Mouse (Mus musculus): ENCODE results near the gene Pcbp1. TPM values are rescaled to one million over a fixed set of nuclear protein-coding genes. Genes with fewer than 3 reads are reported as not detected.
A peak's percentile ranks its signal among the peaks of the same experiment; 100 is the strongest.

Pcbp1 gene
- polyA plus RNA-seq, 1 experiment from 2014 or later: 488 TPM

- no peak for ATAC-seq (replicated peaks; ENCODE audit: low FRiP score, low read depth)
- Histone ChIP-seq H3K4me3 (replicated peaks; ENCODE audit: low read depth, low read length) (0 out of 2 replicates have a peak overlapping the region, but pooled peaks have one; percentile 30), H3K36me3 (ENCODE audit: insufficient read depth, low read length) (no peaks in the 10 kb centered on the region), H3K4me2 (ENCODE audit: low read length) (peak overlapping the region; percentile 56), H3K27me3 (ENCODE audit: insufficient read depth, low read length) (no peaks in the 10 kb centered on the region), H3K4me1 (replicated peaks; ENCODE audit: insufficient read depth, low read length) (peaks cover 22% of the 10 kb centered on the region), H3K27ac (peak overlapping the region; percentile 84), H3K9ac (ENCODE audit: low read depth, low read length) (no peak overlapping the region), H3K9me3 (replicated peaks; ENCODE audit: low read length) (no peaks in the 10 kb centered on the region)
- no peak for TF ChIP-seq CTCF (IDR thresholded peaks at IDR 0.05; ENCODE audit: low read depth)
- peak; percentile 54 for DNase-seq (ENCODE audit: low spot score)
- 33% methylated on average over 11 of the region's 11 CpGs for WGBS
These were observed 28.0 kb downstream of the Pcbp1 start for GRCm38 (mm10) chr6:86497942-86498732.

DNA sequence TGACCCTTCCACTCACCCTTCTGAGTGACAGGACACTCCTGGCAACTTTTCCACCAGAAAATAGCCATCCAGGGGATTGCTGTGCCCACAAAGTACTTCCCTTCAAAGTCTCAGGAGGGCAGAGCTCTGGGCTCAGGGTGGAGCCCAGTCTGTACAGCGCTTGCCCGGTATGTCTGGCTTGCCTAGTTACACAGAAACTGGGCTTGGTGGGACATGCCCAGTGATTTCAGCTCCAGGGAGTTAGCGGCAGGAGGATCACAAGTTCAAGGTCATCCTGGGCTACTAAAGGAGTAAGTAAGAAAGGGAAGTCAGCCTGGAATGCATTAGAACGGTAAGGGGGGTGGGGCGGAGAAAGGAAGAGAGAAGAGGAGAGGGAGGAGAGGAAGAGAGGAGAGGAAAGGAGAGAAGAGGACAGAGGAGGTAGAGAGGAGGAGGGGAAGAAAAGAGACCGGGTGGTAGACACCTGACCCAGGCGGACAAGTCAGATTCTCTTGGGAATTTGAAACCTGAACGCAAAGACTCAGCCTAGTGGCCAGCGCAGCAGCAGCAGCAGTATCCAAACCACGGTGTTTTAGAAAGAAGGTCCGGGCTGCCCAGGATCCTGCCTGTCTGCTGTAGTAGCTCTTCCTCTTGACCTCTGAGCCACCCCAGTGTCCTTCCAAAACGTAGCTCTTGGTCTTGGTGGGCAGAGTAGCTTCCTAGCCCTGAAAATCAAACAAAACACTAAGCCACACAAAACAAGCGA, 28.9 kb downstream of the Pcbp1 start:
- peak overlapping the region; percentile 30 for H3K4me3 ChIP-seq (replicated peaks; ENCODE audit: low read depth, low read length)
- H3K36me3 ChIP-seq (ENCODE audit: insufficient read depth, low read length): no peaks in the 10 kb centered on the region
- TF ChIP-seq CTCF (IDR thresholded peaks at IDR 0.05; ENCODE audit: low read depth): peak; percentile 45
- peak overlapping the region; percentile 56 for H3K4me2 ChIP-seq (ENCODE audit: low read length)
- peak overlapping the region; percentile 23 for H3K9ac ChIP-seq (ENCODE audit: low read depth, low read length)
- ATAC-seq (replicated peaks; ENCODE audit: low FRiP score, low read depth) (peak; percentile 59), DNase-seq (ENCODE audit: low spot score) (peak; percentile 85)
- peaks cover 22% of the 10 kb centered on the region for H3K4me1 ChIP-seq (replicated peaks; ENCODE audit: insufficient read depth, low read length)
- H3K27ac ChIP-seq: peak overlapping the region; percentile 84
- no peaks in the 10 kb centered on the region for H3K27me3 ChIP-seq (ENCODE audit: insufficient read depth, low read length)
- H3K9me3 ChIP-seq (replicated peaks; ENCODE audit: low read length): no peaks in the 10 kb centered on the region
- 8% methylated on average over 13 of the region's 13 CpGs for WGBS

DNA sequence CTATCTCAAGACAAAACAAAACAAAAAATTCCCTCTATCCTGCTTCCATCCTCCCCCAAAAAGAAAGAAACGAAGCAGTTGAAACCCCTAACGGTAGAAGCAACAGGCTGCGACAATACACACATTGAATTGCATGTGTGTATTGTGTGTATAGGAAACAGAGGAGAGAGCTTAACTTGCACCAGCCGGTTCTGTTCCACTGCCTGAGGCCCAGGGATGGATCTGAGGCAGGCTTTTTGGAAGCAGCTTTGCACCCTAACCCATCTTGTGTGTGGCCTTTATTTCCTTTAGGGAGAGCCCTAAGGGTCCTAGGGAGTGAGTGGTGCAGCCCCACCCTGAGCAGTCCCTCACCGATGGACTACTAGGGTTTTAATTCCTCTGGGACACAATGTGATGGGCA, 29.5 kb downstream of the Pcbp1 start:
- H3K36me3 ChIP-seq (ENCODE audit: insufficient read depth, low read length): no peaks in the 10 kb centered on the region
- peak overlapping the region; percentile 30; the same call in 1 of the 2 replicates for H3K4me3 ChIP-seq (replicated peaks; ENCODE audit: low read depth, low read length)
- peaks cover 22% of the 10 kb centered on the region for H3K4me1 ChIP-seq (replicated peaks; ENCODE audit: insufficient read depth, low read length)
- no peaks in the 10 kb centered on the region for H3K27me3 ChIP-seq (ENCODE audit: insufficient read depth, low read length)
- no peak for ATAC-seq (replicated peaks; ENCODE audit: low FRiP score, low read depth)
- H3K9me3 ChIP-seq (replicated peaks; ENCODE audit: low read length): no peaks in the 10 kb centered on the region
- peak overlapping the region; percentile 56 for H3K4me2 ChIP-seq (ENCODE audit: low read length)
- H3K9ac ChIP-seq (ENCODE audit: low read depth, low read length): peak overlapping the region; percentile 23
- peak overlapping the region; percentile 84 for H3K27ac ChIP-seq
- DNase-seq (ENCODE audit: low spot score): no peak
- no peak for TF ChIP-seq CTCF (IDR thresholded peaks at IDR 0.05; ENCODE audit: low read depth)
- WGBS: 33% methylated on average over 5 of the region's 5 CpGs

- DNase-seq (ENCODE audit: low spot score) (no peak), ATAC-seq (replicated peaks; ENCODE audit: low FRiP score, low read depth) (no peak)
- H3K27ac ChIP-seq: peak overlapping the region; percentile 84
- WGBS: 44% methylated on average over 8 of the region's 8 CpGs
- no peak for TF ChIP-seq CTCF (IDR thresholded peaks at IDR 0.05; ENCODE audit: low read depth)
- H3K4me3 ChIP-seq (replicated peaks; ENCODE audit: low read depth, low read length): no peak overlapping the region
- H3K4me1 ChIP-seq (replicated peaks; ENCODE audit: insufficient read depth, low read length): peaks cover 22% of the 10 kb centered on the region
- H3K4me2 ChIP-seq (ENCODE audit: low read length): peak overlapping the region; percentile 56
- 0 out of 2 replicates have a peak overlapping the region, but pooled peaks have one; percentile 8 for H3K9ac ChIP-seq (ENCODE audit: low read depth, low read length)
- no peaks in the 10 kb centered on the region for H3K36me3 ChIP-seq (ENCODE audit: insufficient read depth, low read length)
- no peaks in the 10 kb centered on the region for H3K9me3 ChIP-seq (replicated peaks; ENCODE audit: low read length)
- no peaks in the 10 kb centered on the region for H3K27me3 ChIP-seq (ENCODE audit: insufficient read depth, low read length)
These were observed 30.0 kb downstream of the Pcbp1 start for GRCm38 (mm10) chr6:86496127-86496526.

GRCm38 (mm10) chr6:86495661-86496060, 30.5 kb downstream of the Pcbp1 start:
- H3K9ac ChIP-seq (ENCODE audit: low read depth, low read length): no peak overlapping the region
- H3K36me3 ChIP-seq (ENCODE audit: insufficient read depth, low read length): no peaks in the 10 kb centered on the region
- H3K4me2 ChIP-seq (ENCODE audit: low read length): no peak overlapping the region
- DNase-seq (ENCODE audit: low spot score) (no peak), ATAC-seq (replicated peaks; ENCODE audit: low FRiP score, low read depth) (no peak)
- peak overlapping the region; percentile 36; the same call in 1 of the 2 replicates for H3K27ac ChIP-seq
- H3K4me3 ChIP-seq (replicated peaks; ENCODE audit: low read depth, low read length): no peak overlapping the region
- no peak for TF ChIP-seq CTCF (IDR thresholded peaks at IDR 0.05; ENCODE audit: low read depth)
- peaks cover 22% of the 10 kb centered on the region for H3K4me1 ChIP-seq (replicated peaks; ENCODE audit: insufficient read depth, low read length)
- WGBS: 53% methylated on average over 3 of the region's 3 CpGs
- H3K9me3 ChIP-seq (replicated peaks; ENCODE audit: low read length): no peaks in the 10 kb centered on the region
- H3K27me3 ChIP-seq (ENCODE audit: insufficient read depth, low read length): no peaks in the 10 kb centered on the region

DNA sequence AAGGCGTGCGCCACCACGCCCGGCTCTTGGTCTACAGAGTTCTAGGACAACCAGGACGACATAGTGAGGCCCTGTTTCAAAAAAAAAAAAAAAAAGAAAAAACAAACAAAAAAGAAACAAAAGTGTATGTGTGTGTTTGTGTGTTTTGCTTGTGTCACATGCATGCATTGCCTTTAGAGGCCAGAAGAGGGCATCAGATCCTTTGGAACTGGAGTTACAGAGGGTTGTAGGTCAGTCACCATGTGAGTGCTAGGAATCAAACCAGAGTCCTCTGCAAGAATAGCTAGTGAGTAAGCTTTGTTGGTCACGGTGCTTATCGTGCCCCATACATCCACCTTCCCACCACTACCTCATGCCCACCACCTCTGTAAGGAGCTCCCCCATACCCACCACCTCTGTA, 31.4 kb downstream of the Pcbp1 start:
- Histone ChIP-seq H3K4me3 (replicated peaks; ENCODE audit: low read depth, low read length) (no peak overlapping the region), H3K27me3 (ENCODE audit: insufficient read depth, low read length) (no peaks in the 10 kb centered on the region), H3K36me3 (ENCODE audit: insufficient read depth, low read length) (no peaks in the 10 kb centered on the region), H3K27ac (no peak overlapping the region), H3K4me2 (ENCODE audit: low read length) (no peak overlapping the region), H3K9me3 (replicated peaks; ENCODE audit: low read length) (no peaks in the 10 kb centered on the region), H3K9ac (ENCODE audit: low read depth, low read length) (no peak overlapping the region), H3K4me1 (replicated peaks; ENCODE audit: insufficient read depth, low read length) (peaks cover 19% of the 10 kb centered on the region)
- WGBS: 98% methylated on average over 7 of the region's 7 CpGs
- peak; percentile 47; the same call in 1 of the 2 replicates for TF ChIP-seq CTCF (IDR thresholded peaks at IDR 0.05; ENCODE audit: low read depth)
- DNase-seq (ENCODE audit: low spot score) (no peak), ATAC-seq (replicated peaks; ENCODE audit: low FRiP score, low read depth) (no peak)

Data from kidney, postnatal 0 days (tissue).